Mouse (Mus musculus) midbrain, embryonic 15.5 days (tissue): ENCODE measurements around the gene Cygb. TPM values are rescaled to one million over a fixed set of nuclear protein-coding genes. Genes with fewer than 3 reads are reported as not detected.
"Not testable (repeated sequence)": the region's sequence is repeated elsewhere in the genome, so short reads cannot be mapped to it uniquely, and the experiment has no call there.

Experiments used
- ATAC-seq: fragments of 200-750 bp; cut with Nextera tagmentation; replicated peaks from 2 replicates; pipeline ENCODE4 v1.8.0; 2017; ENCODE audit warnings: moderate TSS enrichment
- H3K27ac ChIP-seq: fragments of 300-500 bp; sonication (generic); 2 replicates; pipeline ENCODE4 v1.5.1; 2015; ENCODE audit warnings: mild to moderate bottlenecking, inconsistent platforms
- H3K27me3 ChIP-seq: fragments of 300-500 bp; sonication (generic); replicated peaks from 2 replicates; pipeline ENCODE4 v1.6.1; 2015; ENCODE audit warnings: inconsistent platforms
- H3K36me3 ChIP-seq: fragments of 300-500 bp; sonication (generic); replicated peaks from 2 replicates; pipeline ENCODE4 v1.6.1; 2015; ENCODE audit warnings: inconsistent platforms
- H3K4me1 ChIP-seq: fragments of 300-500 bp; sonication (generic); 2 replicates; pipeline ENCODE4 v1.6.1; 2015; ENCODE audit warnings: inconsistent platforms
- H3K4me2 ChIP-seq: fragments of 300-500 bp; sonication (generic); 2 replicates; pipeline ENCODE4 v1.6.1; 2015; ENCODE audit warnings: inconsistent platforms, mild to moderate bottlenecking, moderate library complexity
- H3K4me3 ChIP-seq: fragments of 300-500 bp; sonication (generic); 2 replicates; pipeline ENCODE4 v1.5.1; 2015; ENCODE audit warnings: mild to moderate bottlenecking, inconsistent platforms
- H3K9ac ChIP-seq: fragments of 300-500 bp; sonication (generic); 2 replicates; pipeline ENCODE4 v1.6.1; 2015; ENCODE audit warnings: mild to moderate bottlenecking, inconsistent platforms
- H3K9me3 ChIP-seq: fragments of 300-500 bp; sonication (generic); 2 replicates; pipeline ENCODE4 v1.6.1; 2016; ENCODE audit warnings: inconsistent platforms
- WGBS: fragments of 180-500 bp; shearing (Covaris S2); methylation state at CpG from one replicate; pipeline ENCODE4 v1.1.7; 2015; ENCODE audit warnings: mixed read lengths; 5-methylcytosine and 5-hydroxymethylcytosine counted together
- polyA plus RNA-seq: library from polyadenylated mRNA; unstranded; fragments of >200 nt; fragmentation: Nextera tagmentation; extraction: Ambion mirVana; gene quantifications from 2 replicates; pipeline ENCODE4 v1.2.1, GENCODE M21; 2015

Gene Cygb
- polyA plus RNA-seq, 1 experiment from 2014 or later, result 23.3 TPM

GRCm38 (mm10) chr11:116642681-116643578 is 11.2 kb downstream of the Cygb start:
- ATAC-seq, result peak; percentile 69
- H3K4me2 ChIP-seq, result peak overlapping the region; percentile 46
- H3K4me3 ChIP-seq, result no peak overlapping the region
- H3K4me1 ChIP-seq, result peaks cover 17% of the 10 kb centered on the region
- H3K9me3 ChIP-seq, result no peaks in the 10 kb centered on the region
- WGBS, result 38% methylated on average over 14 of the region's 14 CpGs
- peak overlapping the region; percentile 45; the same call in 1 of the 2 replicates for H3K27ac ChIP-seq
- H3K27me3 ChIP-seq, result no peaks in the 10 kb centered on the region
- 0 out of 2 replicates have a peak overlapping the region, but pooled peaks have one; percentile 33 for H3K9ac ChIP-seq
- H3K36me3 ChIP-seq, result no peaks in the 10 kb centered on the region

GRCm38 (mm10) chr11:116641731-116642130 is 12.4 kb downstream of the Cygb start:
- WGBS, result 67% methylated on average over 3 of the region's 3 CpGs

GRCm38 (mm10) chr11:116641168-116641567 is 12.9 kb downstream of the Cygb start:
- Histone ChIP-seq H3K9me3 (no peaks in the 10 kb centered on the region), H3K4me2 (no peak overlapping the region), H3K27me3 (no peaks in the 10 kb centered on the region), H3K27ac (no peak overlapping the region), H3K4me1 (peaks cover 17% of the 10 kb centered on the region), H3K9ac (no peak overlapping the region), H3K4me3 (no peak overlapping the region), H3K36me3 (no peaks in the 10 kb centered on the region)
- WGBS, result 55% methylated on average over 5 of the region's 5 CpGs
- ATAC-seq, result no peak

More at GRCm38 (mm10) chr11:116641731-116642130, 12.4 kb downstream of the Cygb start:
- Histone ChIP-seq H3K27me3 (no peaks in the 10 kb centered on the region), H3K4me2 (no peak overlapping the region), H3K27ac (no peak overlapping the region), H3K4me3 (no peak overlapping the region), H3K36me3 (no peaks in the 10 kb centered on the region), H3K9ac (no peak overlapping the region), H3K4me1 (peaks cover 17% of the 10 kb centered on the region), H3K9me3 (no peaks in the 10 kb centered on the region)
- ATAC-seq, result no peak

- not testable (repeated sequence) for H3K4me3 ChIP-seq, H3K4me2 ChIP-seq
- 74% methylated on average over 8 of the region's 8 CpGs for WGBS
Observed at GRCm38 (mm10) chr11:116636607-116637006, 17.5 kb downstream of the Cygb start.

GRCm38 (mm10) chr11:116632962-116633361 is 21.2 kb downstream of the Cygb start:
- Histone ChIP-seq H3K27ac (no peak overlapping the region), H3K4me1 (no peaks in the 10 kb centered on the region), H3K27me3 (no peaks in the 10 kb centered on the region), H3K4me2 (no peak overlapping the region), H3K9ac (no peak overlapping the region), H3K4me3 (no peak overlapping the region), H3K36me3 (no peaks in the 10 kb centered on the region), H3K9me3 (no peaks in the 10 kb centered on the region)
- 57% methylated on average over 10 of the region's 10 CpGs for WGBS
- ATAC-seq, result no peak

More at GRCm38 (mm10) chr11:116636607-116637006, 17.5 kb downstream of the Cygb start:
- not testable (repeated sequence) for H3K9me3 ChIP-seq, H3K4me1 ChIP-seq, H3K9ac ChIP-seq, ATAC-seq, H3K27ac ChIP-seq, H3K27me3 ChIP-seq, H3K36me3 ChIP-seq

- 58% methylated on average over 12 of the region's 12 CpGs for WGBS
- no peak for ATAC-seq
- Histone ChIP-seq H3K4me2 (no peak overlapping the region), H3K27me3 (0 out of 2 replicates have a peak, but pooled peaks cover 2% of the 10 kb centered on the region), H3K4me1 (no peaks in the 10 kb centered on the region), H3K9ac (no peak overlapping the region), H3K36me3 (no peaks in the 10 kb centered on the region), H3K4me3 (no peak overlapping the region), H3K9me3 (no peaks in the 10 kb centered on the region), H3K27ac (no peak overlapping the region)
Observed at GRCm38 (mm10) chr11:116630171-116630965, 23.7 kb downstream of the Cygb start.

- Histone ChIP-seq H3K27ac (no peak overlapping the region), H3K27me3 (peaks cover 11% of the 10 kb centered on the region; the same call in 1 of the 2 replicates), H3K9me3 (no peaks in the 10 kb centered on the region), H3K4me2 (no peak overlapping the region), H3K9ac (no peak overlapping the region), H3K4me3 (no peak overlapping the region), H3K4me1 (peaks cover 1% of the 10 kb centered on the region; the same call in 1 of the 2 replicates), H3K36me3 (no peaks in the 10 kb centered on the region)
- 82% methylated on average over 6 of the region's 6 CpGs for WGBS
- ATAC-seq, result no peak
Observed at GRCm38 (mm10) chr11:116629472-116629871, 24.6 kb downstream of the Cygb start.

DNA sequence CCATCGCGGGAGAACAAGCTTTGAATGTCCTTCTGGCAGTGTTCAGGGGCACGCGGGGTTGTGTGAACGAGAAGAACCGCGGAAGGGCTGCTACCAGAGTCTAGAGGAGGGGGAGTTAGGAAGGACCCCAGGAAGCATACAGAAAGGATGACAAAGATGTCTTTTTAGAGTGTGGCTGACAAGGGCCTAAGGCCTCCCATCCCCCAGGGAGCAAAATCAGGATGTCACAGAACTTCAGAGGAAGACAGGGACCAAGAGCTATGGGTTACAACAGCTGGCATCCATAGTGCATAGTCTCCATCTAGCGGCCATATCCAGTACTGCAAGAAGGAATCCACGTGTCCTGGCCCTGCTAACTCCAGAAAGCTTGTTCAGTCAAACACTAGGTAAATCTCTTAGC is 25.4 kb downstream of the Cygb start:
- no peak overlapping the region for H3K4me3 ChIP-seq

GRCm38 (mm10) chr11:116627072-116628020 is 26.8 kb downstream of the Cygb start:
- 36% methylated on average over 10 of the region's 10 CpGs for WGBS
- ATAC-seq, result no peak
- Histone ChIP-seq H3K4me2 (no peak overlapping the region), H3K4me3 (no peak overlapping the region), H3K9me3 (no peaks in the 10 kb centered on the region), H3K9ac (no peak overlapping the region), H3K4me1 (peaks cover 11% of the 10 kb centered on the region), H3K27ac (no peak overlapping the region), H3K27me3 (peaks cover 32% of the 10 kb centered on the region), H3K36me3 (no peaks in the 10 kb centered on the region)

More for the DNA sequence above, 25.4 kb downstream of the Cygb start:
- H3K4me2 ChIP-seq, result no peak overlapping the region
- 56% methylated on average over 9 of the region's 9 CpGs for WGBS
- ATAC-seq, result peak; percentile 75
- no peak overlapping the region for H3K9ac ChIP-seq
- H3K27ac ChIP-seq, result no peak overlapping the region
- H3K27me3 ChIP-seq, result peaks cover 19% of the 10 kb centered on the region
- H3K9me3 ChIP-seq, result no peaks in the 10 kb centered on the region
- no peaks in the 10 kb centered on the region for H3K36me3 ChIP-seq
- peaks cover 9% of the 10 kb centered on the region for H3K4me1 ChIP-seq

DNA sequence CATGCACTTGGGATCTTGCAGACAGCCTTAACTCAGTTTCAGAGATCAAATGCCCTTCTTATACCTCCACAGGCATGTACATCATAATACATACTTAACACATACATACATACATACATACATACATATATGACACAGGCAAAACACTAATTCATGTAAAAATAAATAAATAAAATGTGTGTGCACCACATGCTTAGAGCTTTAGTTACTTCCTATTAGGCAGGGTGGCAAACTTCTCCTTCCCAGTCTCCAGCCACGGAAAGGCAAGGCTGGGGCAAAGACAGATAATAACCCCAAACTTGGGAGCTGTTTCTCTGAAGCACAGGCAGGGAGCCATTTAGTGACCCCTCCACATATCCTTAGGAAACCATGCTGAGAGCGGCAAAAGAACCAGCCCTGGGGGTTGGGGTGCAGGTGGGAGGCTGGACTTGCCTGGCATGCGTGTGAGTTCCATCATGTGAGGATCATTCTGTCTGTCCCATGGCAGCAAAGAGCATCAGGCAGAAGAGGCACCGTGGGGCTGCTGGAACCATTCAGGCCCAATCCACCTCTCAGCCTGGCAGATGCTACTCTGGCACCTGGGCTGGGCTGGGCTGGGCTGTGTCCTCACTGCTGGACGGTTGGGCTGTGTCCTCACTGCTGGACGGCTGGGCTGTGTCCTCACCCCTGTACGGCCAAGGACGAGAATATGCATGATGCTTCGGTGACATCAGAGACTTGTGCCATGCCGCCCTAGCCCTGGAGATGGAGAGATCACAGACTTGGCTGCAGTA is 27.6 kb downstream of the Cygb start, which contains the start of gene Rhbdf2:
TSS of gene Rhbdf2 (minus strand) at position 721 of the 773 bp plus-strand sequence.
- 72% methylated on average over 10 of the region's 10 CpGs for WGBS
- Histone ChIP-seq H3K27ac (no peak within 1 kb of the TSS), H3K4me2 (no peak within 1 kb of the TSS), H3K4me3 (no peak within 1 kb of the TSS), H3K4me1 (peaks cover 11% of the 10 kb centered on the region), H3K9me3 (no peaks in the 10 kb centered on the region), H3K9ac (no peak within 1 kb of the TSS), H3K36me3 (no peaks in the 10 kb centered on the region), H3K27me3 (peaks cover 33% of the 10 kb centered on the region)
- ATAC-seq, result no peak
